9 mouse cellular contexts compared by ENCODE assay signal in genomic region chr11:22871628-22872306, GRCm38 (mm10). TPM values are rescaled to one million over a fixed set of nuclear protein-coding genes. Genes with fewer than 3 reads are reported as not detected.
DNase-seq lines count a peak whose midpoint lies in the region; ATAC-seq lines count a peak whose summit lies in the region.
"Had no signal": no experiment of that assay in that cellular context is flagged by ENCODE, and none has a peak within 500 bp of the region (broad histone marks: within the 10 kb centered on the region; RNA-seq: fewer than 3 reads in every experiment).

No protein-coding gene starts in this region.

- H3K9me3 ChIP-seq in intestine, embryonic 15.5 days, result no peaks in the 10 kb centered on the region

- peak overlapping the region; percentile 36 for H3K4me2 ChIP-seq in intestine, embryonic 15.5 days (replicated peaks)

- no peaks in the 10 kb centered on the region for H3K36me3 ChIP-seq in intestine, embryonic 15.5 days

- peak; percentile 43 for ATAC-seq in intestine, embryonic 15.5 days
- ATAC-seq in megakaryocyte progenitor cell, adult 5-6 weeks (replicated peaks; ENCODE audit: poor library complexity), result peak; percentile 66

- WGBS in intestine, embryonic 15.5 days, result 50% methylated on average over 7 of the region's 7 CpGs

- peak; percentile 54 for DNase-seq in heart, adult 18-20 months
- DNase-seq in heart, postnatal 4 days, result no peak
- DNase-seq in MN1 (ENCODE audit: low spot score), result peak; percentile 39
- DNase-seq in frontal cortex, adult 2 months (ENCODE audit: extremely low spot score in 1 of 2, low spot score in 1 of 2), result no peak
- DNase-seq in urinary bladder, postnatal 10 days (ENCODE audit: low spot score), result no peak
- DNase-seq in right cerebral cortex, postnatal 10 days (ENCODE audit: low spot score in 2 of 2), result no peak
- DNase-seq: midbrain, embryonic 14.5 days had no signal

- no peak overlapping the region for H3K9ac ChIP-seq in intestine, embryonic 15.5 days

- 0 out of 2 replicates have a peak overlapping the region, but pooled peaks have one; percentile 6 for H3K27ac ChIP-seq in intestine, embryonic 15.5 days

- H3K4me1 ChIP-seq in intestine, embryonic 15.5 days (replicated peaks), result peaks cover 8% of the 10 kb centered on the region; the same call in 1 of the 2 replicates

- no peaks in the 10 kb centered on the region for H3K27me3 ChIP-seq in intestine, embryonic 15.5 days (replicated peaks)

- no peak overlapping the region for H3K4me3 ChIP-seq in intestine, embryonic 15.5 days (replicated peaks)

RNA-seq across cellular contexts. Expression of gene B3gnt2, which starts 11.0 kb away (rescaled TPM):
- total RNA-seq in heart, adult 18-20 months (2021), result 1 to 10 TPM; 2.4 to 5.9 TPM
- total RNA-seq in heart, postnatal 4 days (2021), result 1 to 10 TPM; 7.4 to 8.1 TPM
- polyA plus RNA-seq in intestine, embryonic 15.5 days (2015; fragmentation: Nextera tagmentation; extraction: Ambion mirVana), result 8.8 and 11.9 TPM in 2 replicates
- 6.4 and 8.6 TPM in 2 replicates for total RNA-seq in megakaryocyte progenitor cell, adult 5-6 weeks (2015)
- 14.7 and 17.9 TPM in 2 replicates for total RNA-seq in megakaryocyte progenitor cell, adult 5-6 weeks (2017)
- polyA plus RNA-seq in frontal cortex, adult 2 months (2012; rRNA removed), result 9.7 and 11.2 TPM in 2 replicates

Comparison
In these comparisons a context has a peak if more than half of its experiments do, and no peak if none do; other contexts are left out.
1. DNase-seq: peak in heart, adult 18-20 months (2 of 2) and MN1 (single experiment); none in heart, postnatal 4 days (single experiment), frontal cortex, adult 2 months (0 of 2), urinary bladder, postnatal 10 days (single experiment) and right cerebral cortex, postnatal 10 days (0 of 2).